Mouse (Mus musculus) adipocyte (in vitro differentiated cells): ENCODE measurements at regions not wholly inside any gene's neighbourhood (a gene's known extent, or its start where the extent isn't known, plus 50 kb on each side); places are given as distances from the start of the nearest gene placed in this dataset.
A peak's percentile ranks its signal among the peaks of the same experiment; 100 is the strongest.

Source experiments
- DNase-seq: peaks from one replicate; pipeline ENCODE4 v3.0.0-alpha.2; 2016; ENCODE audit warnings: low spot score

GRCm38 (mm10) chr17:63801411-63801810 is 61.5 kb upstream of the Fer start:
- peak; percentile 21 for DNase-seq

- no peak for DNase-seq
Observed at GRCm38 (mm10) chr17:63802846-63803245, 60.0 kb upstream of the Fer start.

GRCm38 (mm10) chr17:63803599-63803998 is 59.3 kb upstream of the Fer start:
- peak; percentile 85 for DNase-seq

GRCm38 (mm10) chr17:63804416-63804815 is 58.4 kb upstream of the Fer start:
- no peak for DNase-seq

GRCm38 (mm10) chr17:63806360-63806759 is 56.5 kb upstream of the Fer start:
- no peak for DNase-seq

DNA sequence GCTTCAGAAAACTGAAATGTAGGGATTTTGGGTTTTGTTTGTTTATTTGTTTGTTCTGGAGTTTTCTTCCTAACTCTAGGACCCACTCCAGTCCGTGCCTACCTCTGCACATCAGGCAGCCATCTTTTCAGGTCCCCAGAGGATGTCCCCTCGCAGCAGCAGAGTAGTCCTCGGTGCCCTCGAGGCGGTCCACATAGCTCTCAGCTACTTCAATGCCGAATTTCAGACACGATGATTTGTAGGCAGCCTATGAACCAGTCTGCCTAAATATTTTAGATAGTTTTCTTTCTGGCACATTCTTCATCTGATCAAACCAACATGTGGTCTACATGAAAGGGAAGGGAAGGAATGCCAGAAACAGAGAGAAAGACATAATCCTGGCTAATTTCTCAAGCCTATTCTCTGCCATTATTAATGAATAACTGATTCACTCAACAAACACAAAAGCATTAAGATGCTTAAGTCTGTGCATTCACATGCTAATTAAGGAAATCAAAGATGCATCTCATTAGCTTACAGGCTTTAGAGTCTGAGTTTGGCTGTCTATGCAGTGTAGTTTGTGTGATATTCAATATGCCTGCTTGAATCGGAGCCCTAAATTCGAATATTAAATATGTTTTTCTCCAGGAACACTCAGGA is 55.2 kb upstream of the Fer start:
- no peak for DNase-seq

- DNase-seq: no peak
Observed at GRCm38 (mm10) chr17:63808756-63809155, 54.1 kb upstream of the Fer start.

- no peak for DNase-seq
Observed at GRCm38 (mm10) chr17:63811246-63811785, 51.5 kb upstream of the Fer start.

GRCm38 (mm10) chr17:63812586-63812985 is 50.3 kb upstream of the Fer start:
- no peak for DNase-seq
